Mouse (Mus musculus) intestine, embryonic 16.5 days (tissue): ENCODE data around the gene Pkig. TPM values are rescaled to one million over a fixed set of nuclear protein-coding genes. Genes with fewer than 3 reads are reported as not detected.
A peak's percentile ranks its signal among the peaks of the same experiment; 100 is the strongest.

Experiments used
- ATAC-seq: fragments of 200-750 bp; cut with Nextera tagmentation; 2 replicates; pipeline ENCODE4 v1.8.0; 2017; ENCODE audit warnings: moderate TSS enrichment, moderate library complexity
- H3K27ac ChIP-seq: fragments of 300-500 bp; sonication (generic); 2 replicates; pipeline ENCODE4 v1.5.1; 2014; ENCODE audit warnings: mild to moderate bottlenecking, low read length
- H3K27me3 ChIP-seq: fragments of 300-500 bp; sonication (generic); replicated peaks from 2 replicates; pipeline ENCODE4 v1.6.1; 2014; ENCODE audit warnings: low read length, control low read depth, mixed read lengths; ENCODE audit not compliant: control insufficient read depth, insufficient read depth
- H3K36me3 ChIP-seq: fragments of 300-500 bp; sonication (generic); 2 replicates; pipeline ENCODE4 v1.6.1; 2014; ENCODE audit warnings: low read length, control low read depth; ENCODE audit not compliant: control insufficient read depth, insufficient read depth
- H3K4me1 ChIP-seq: fragments of 300-500 bp; sonication (generic); 2 replicates; pipeline ENCODE4 v1.6.1; 2014; ENCODE audit warnings: low read length, control low read depth, mixed read lengths; ENCODE audit not compliant: control insufficient read depth, insufficient read depth
- H3K4me2 ChIP-seq: fragments of 300-500 bp; sonication (generic); 2 replicates; pipeline ENCODE4 v1.6.1; 2014; ENCODE audit warnings: low read depth, low read length, control low read depth
- H3K4me3 ChIP-seq: fragments of 300-500 bp; sonication (generic); 2 replicates; pipeline ENCODE4 v1.5.1; 2014; ENCODE audit warnings: mild to moderate bottlenecking, low read length
- H3K9ac ChIP-seq: fragments of 300-500 bp; sonication (generic); 2 replicates; pipeline ENCODE4 v1.6.1; 2014; ENCODE audit warnings: low read depth, low read length
- H3K9me3 ChIP-seq: fragments of 300-500 bp; sonication (generic); 2 replicates; pipeline ENCODE4 v1.6.1; 2016; ENCODE audit warnings: low read length, control low read depth; ENCODE audit not compliant: control insufficient read depth
- WGBS: fragments of 180-500 bp; shearing (Covaris S2); extraction: QIAGEN DNeasy Blood & Tissue Kit; methylation state at CpG from one replicate; pipeline ENCODE4 v1.1.7; 2014; 5-methylcytosine and 5-hydroxymethylcytosine counted together
- polyA plus RNA-seq: library from polyadenylated mRNA; unstranded; fragments of >200 nt; fragmentation: Nextera tagmentation; extraction: Ambion mirVana; gene quantifications from 2 replicates; pipeline ENCODE4 v1.2.1, GENCODE M21; 2015

The Pkig gene
- polyA plus RNA-seq, 1 experiment from 2014 or later: 122 TPM

- Histone ChIP-seq H3K9ac (peak overlapping the region; percentile 50), H3K27ac (peak overlapping the region; percentile 61), H3K4me3 (peak overlapping the region; percentile 11; the same call in 1 of the 2 replicates), H3K9me3 (no peaks in the 10 kb centered on the region), H3K36me3 (no peaks in the 10 kb centered on the region), H3K27me3 (no peaks in the 10 kb centered on the region), H3K4me2 (no peak overlapping the region), H3K4me1 (peaks cover 29% of the 10 kb centered on the region)
- 52% methylated on average over 9 of the region's 9 CpGs for WGBS
- no peak for ATAC-seq
These were observed 35.6 kb downstream of the Pkig start for GRCm38 (mm10) chr2:163693716-163694314.

- H3K36me3 ChIP-seq: no peaks in the 10 kb centered on the region
- H3K27ac ChIP-seq: no peak overlapping the region
- no peak overlapping the region for H3K4me3 ChIP-seq
- ATAC-seq: no peak
- no peaks in the 10 kb centered on the region for H3K27me3 ChIP-seq
- no peaks in the 10 kb centered on the region for H3K9me3 ChIP-seq
- peaks cover 19% of the 10 kb centered on the region for H3K4me1 ChIP-seq
- H3K9ac ChIP-seq: no peak overlapping the region
- no peak overlapping the region for H3K4me2 ChIP-seq
- 62% methylated on average over 2 of the region's 2 CpGs for WGBS
These were observed 38.6 kb downstream of the Pkig start for GRCm38 (mm10) chr2:163696763-163697162.

GRCm38 (mm10) chr2:163697764-163698480 lies 39.7 kb downstream of the Pkig start:
- Histone ChIP-seq H3K27ac (peak overlapping the region; percentile 88), H3K36me3 (no peaks in the 10 kb centered on the region), H3K27me3 (no peaks in the 10 kb centered on the region), H3K4me1 (peaks cover 15% of the 10 kb centered on the region), H3K9ac (peak overlapping the region; percentile 49; the same call in 1 of the 2 replicates), H3K9me3 (no peaks in the 10 kb centered on the region), H3K4me3 (no peak overlapping the region), H3K4me2 (peak overlapping the region; percentile 18)
- peak; percentile 82 for ATAC-seq
- WGBS: 39% methylated on average over 16 of the region's 16 CpGs

GRCm38 (mm10) chr2:163699078-163699780 lies 41.0 kb downstream of the Pkig start:
- 0 out of 2 replicates have a peak, but pooled peaks have one; percentile 10 for ATAC-seq
- 75% methylated on average over 11 of the region's 11 CpGs for WGBS
- Histone ChIP-seq H3K27me3 (no peaks in the 10 kb centered on the region), H3K4me2 (no peak overlapping the region), H3K4me3 (no peak overlapping the region), H3K9me3 (no peaks in the 10 kb centered on the region), H3K36me3 (no peaks in the 10 kb centered on the region), H3K9ac (no peak overlapping the region), H3K27ac (no peak overlapping the region), H3K4me1 (0 out of 2 replicates have a peak, but pooled peaks cover 5% of the 10 kb centered on the region)

- no peaks in the 10 kb centered on the region for H3K9me3 ChIP-seq
- H3K27me3 ChIP-seq: no peaks in the 10 kb centered on the region
- ATAC-seq: no peak
- H3K9ac ChIP-seq: no peak overlapping the region
- no peak overlapping the region for H3K27ac ChIP-seq
- H3K36me3 ChIP-seq: no peaks in the 10 kb centered on the region; the same call in 1 of the 2 replicates
- H3K4me1 ChIP-seq: 0 out of 2 replicates have a peak, but pooled peaks cover 2% of the 10 kb centered on the region
- WGBS: 72% methylated on average over 7 of the region's 7 CpGs
- no peak overlapping the region for H3K4me2 ChIP-seq
- no peak overlapping the region for H3K4me3 ChIP-seq
These were observed 44.2 kb downstream of the Pkig start for GRCm38 (mm10) chr2:163702431-163702830.

GRCm38 (mm10) chr2:163702921-163703320 lies 44.7 kb downstream of the Pkig start:
- H3K4me1 ChIP-seq: 0 out of 2 replicates have a peak, but pooled peaks cover 2% of the 10 kb centered on the region
- no peaks in the 10 kb centered on the region for H3K9me3 ChIP-seq
- no peak overlapping the region for H3K9ac ChIP-seq
- ATAC-seq: no peak
- 73% methylated on average over 5 of the region's 5 CpGs for WGBS
- H3K27ac ChIP-seq: no peak overlapping the region
- no peaks in the 10 kb centered on the region; the same call in 1 of the 2 replicates for H3K36me3 ChIP-seq
- no peak overlapping the region for H3K4me2 ChIP-seq
- no peak overlapping the region for H3K4me3 ChIP-seq
- no peaks in the 10 kb centered on the region for H3K27me3 ChIP-seq

- Histone ChIP-seq H3K4me1 (0 out of 2 replicates have a peak, but pooled peaks cover 2% of the 10 kb centered on the region), H3K27me3 (no peaks in the 10 kb centered on the region), H3K4me3 (no peak overlapping the region), H3K9ac (no peak overlapping the region), H3K36me3 (no peaks in the 10 kb centered on the region; the same call in 1 of the 2 replicates), H3K9me3 (no peaks in the 10 kb centered on the region), H3K27ac (no peak overlapping the region), H3K4me2 (no peak overlapping the region)
- 86% methylated on average over 5 of the region's 5 CpGs for WGBS
- ATAC-seq: no peak
These were observed 45.5 kb downstream of the Pkig start for GRCm38 (mm10) chr2:163703599-163704260.

- Histone ChIP-seq H3K9ac (no peak overlapping the region), H3K27ac (no peak overlapping the region), H3K4me2 (no peak overlapping the region), H3K9me3 (no peaks in the 10 kb centered on the region), H3K36me3 (no peaks in the 10 kb centered on the region; the same call in 1 of the 2 replicates), H3K27me3 (no peaks in the 10 kb centered on the region), H3K4me1 (peaks cover 5% of the 10 kb centered on the region; the same call in 1 of the 2 replicates), H3K4me3 (no peak overlapping the region)
- WGBS: 84% methylated on average over 5 of the region's 5 CpGs
- ATAC-seq: no peak
These were observed 50.1 kb downstream of the Pkig start for GRCm38 (mm10) chr2:163708321-163708720.
